Mouse (Mus musculus) E14TG2a.4 (cell line): Measurements from ENCODE around the gene Pask.

Experiments
- H3K27me3 ChIP-seq: 2 replicates; pipeline ENCODE4 v1.6.1; 2014; ENCODE audit warnings: low read length, control low read depth; ENCODE audit not compliant: insufficient read depth
- H3K36me3 ChIP-seq: 2 replicates; pipeline ENCODE4 v1.6.1; 2014; ENCODE audit warnings: low read length, control low read depth; ENCODE audit not compliant: insufficient read depth
- H3K4me1 ChIP-seq: replicated peaks from 2 replicates; pipeline ENCODE4 v1.6.1; 2014; ENCODE audit warnings: low read depth, low read length, control low read depth
- H3K4me3 ChIP-seq: replicated peaks from 2 replicates; pipeline ENCODE4 v1.5.1; 2014; ENCODE audit warnings: mild to moderate bottlenecking, low read length
- H3K9me3 ChIP-seq: 2 replicates; pipeline ENCODE4 v1.6.1; 2014; ENCODE audit warnings: low read length, control low read depth
- CTCF ChIP-seq: conservative IDR thresholded peaks from 2 replicates; pipeline ENCODE4 v1.5.1; 2014; ENCODE audit warnings: low read length
- NANOG ChIP-seq: IDR thresholded peaks from 2 replicates; pipeline ENCODE4 v1.6.1; 2014; ENCODE audit warnings: borderline replicate concordance, low read length, mixed read lengths
- POU5F1 ChIP-seq: IDR thresholded peaks from 2 replicates; pipeline ENCODE4 v1.6.1; 2014; ENCODE audit warnings: low read length, borderline replicate concordance

The Pask gene

GRCm38 (mm10) chr1:93272409-93272821, 70.9 kb downstream of the Pask start:
- H3K27me3 ChIP-seq = no peaks in the 10 kb centered on the region; the same call in 1 of the 2 replicates
- TF ChIP-seq POU5F1 (no peak), NANOG (no peak), CTCF (no peak)
- peaks cover 26% of the 10 kb centered on the region for H3K4me1 ChIP-seq
- H3K9me3 ChIP-seq = peaks cover 5% of the 10 kb centered on the region; the same call in 1 of the 2 replicates
- H3K4me3 ChIP-seq = no peak overlapping the region
- H3K36me3 ChIP-seq = peaks cover 12% of the 10 kb centered on the region; the same call in 1 of the 2 replicates

- Histone ChIP-seq H3K27me3 (no peaks in the 10 kb centered on the region; the same call in 1 of the 2 replicates), H3K9me3 (peaks cover 5% of the 10 kb centered on the region; the same call in 1 of the 2 replicates), H3K4me3 (no peak overlapping the region), H3K36me3 (peaks cover 12% of the 10 kb centered on the region; the same call in 1 of the 2 replicates), H3K4me1 (peaks cover 23% of the 10 kb centered on the region)
- TF ChIP-seq CTCF = no peak
- TF ChIP-seq POU5F1 = no peak
- TF ChIP-seq NANOG = no peak
These were observed 71.5 kb downstream of the Pask start for GRCm38 (mm10) chr1:93271751-93272150.

DNA sequence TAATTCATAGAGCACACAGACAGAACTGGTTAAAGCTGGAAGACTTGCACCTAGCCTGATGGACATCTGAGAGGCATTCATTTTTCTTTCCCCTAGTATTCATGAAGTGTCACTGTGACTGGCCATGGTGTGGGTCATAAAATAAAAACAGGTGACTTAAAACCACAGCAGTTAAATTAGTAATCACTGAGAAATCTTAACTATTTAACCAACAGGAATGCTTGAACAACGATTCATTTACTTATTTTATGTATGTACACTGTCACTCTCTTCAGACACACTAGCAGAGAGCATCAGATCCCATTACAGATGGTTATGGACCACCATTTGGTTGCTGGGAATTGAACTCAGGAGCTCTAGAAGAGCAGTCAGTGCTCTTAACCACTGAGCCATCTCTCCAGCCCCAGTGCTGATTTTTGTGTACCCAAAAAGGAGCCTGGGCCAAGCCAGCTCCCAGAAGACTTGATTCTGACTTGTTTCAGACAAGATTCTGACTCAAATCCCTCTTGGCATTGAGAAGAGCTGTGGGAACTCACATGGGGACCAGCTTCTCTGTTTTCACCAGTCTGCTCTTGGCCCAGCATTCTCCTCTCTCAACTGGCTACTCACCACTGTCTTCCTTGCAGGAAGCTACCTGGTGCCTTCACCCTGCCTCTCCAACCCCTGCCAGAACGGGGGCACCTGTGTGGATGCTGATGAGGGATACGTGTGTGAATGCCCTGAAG, 72.6 kb downstream of the Pask start:
- H3K4me3 ChIP-seq = no peak overlapping the region
- peaks cover 12% of the 10 kb centered on the region; the same call in 1 of the 2 replicates for H3K36me3 ChIP-seq
- no peaks in the 10 kb centered on the region; the same call in 1 of the 2 replicates for H3K27me3 ChIP-seq
- peaks cover 5% of the 10 kb centered on the region; the same call in 1 of the 2 replicates for H3K9me3 ChIP-seq
- TF ChIP-seq CTCF (no peak), NANOG (no peak), POU5F1 (no peak)
- H3K4me1 ChIP-seq = peaks cover 12% of the 10 kb centered on the region

- Histone ChIP-seq H3K4me3 (no peak overlapping the region), H3K4me1 (peaks cover 4% of the 10 kb centered on the region), H3K36me3 (0 out of 2 replicates have a peak, but pooled peaks cover 4% of the 10 kb centered on the region), H3K27me3 (no peaks in the 10 kb centered on the region; the same call in 1 of the 2 replicates), H3K9me3 (peaks cover 5% of the 10 kb centered on the region; the same call in 1 of the 2 replicates)
- TF ChIP-seq POU5F1 = no peak
These were observed 75.0 kb downstream of the Pask start for GRCm38 (mm10) chr1:93268246-93268645.

DNA sequence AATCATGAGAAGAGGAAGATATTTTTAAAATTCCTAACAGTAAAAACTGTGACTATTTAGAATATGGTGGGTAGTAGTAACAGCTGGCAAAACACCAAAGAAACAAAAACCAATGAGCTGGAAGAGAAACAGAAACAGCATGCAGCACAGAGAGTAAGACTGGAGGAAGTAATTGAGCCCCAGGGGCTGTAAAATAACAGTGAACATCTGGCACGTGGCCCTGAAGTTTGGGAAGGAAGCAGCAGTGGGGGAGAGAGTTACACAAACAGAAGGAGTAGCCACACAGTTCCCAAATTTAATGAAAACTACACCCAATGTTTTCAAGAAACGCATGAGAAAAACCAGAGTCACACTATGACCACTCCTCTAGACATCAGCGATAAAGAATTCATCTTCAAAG, 76.1 kb downstream of the Pask start:
- peaks cover 2% of the 10 kb centered on the region for H3K4me1 ChIP-seq
- H3K9me3 ChIP-seq = peaks cover 5% of the 10 kb centered on the region; the same call in 1 of the 2 replicates
- TF ChIP-seq NANOG (no peak), POU5F1 (no peak), CTCF (no peak)
- H3K36me3 ChIP-seq = 0 out of 2 replicates have a peak, but pooled peaks cover 4% of the 10 kb centered on the region
- no peaks in the 10 kb centered on the region; the same call in 1 of the 2 replicates for H3K27me3 ChIP-seq
- H3K4me3 ChIP-seq = no peak overlapping the region
